Mouse (Mus musculus): ENCODE measurements at regions not wholly inside any gene's neighbourhood (a gene's known extent, or its start where the extent isn't known, plus 50 kb on each side); places are given as distances from the start of the nearest gene placed in this dataset.

- Histone ChIP-seq H3K27ac (ENCODE audit: low read length) (no peak overlapping the region), H3K4me2 (ENCODE audit: low read length) (no peak overlapping the region), H3K36me3 (ENCODE audit: control insufficient read depth, insufficient read depth) (no peaks in the 10 kb centered on the region), H3K4me3 (replicated peaks; ENCODE audit: low read length) (no peak overlapping the region), H3K9ac (replicated peaks; ENCODE audit: low read depth, low read length) (no peak overlapping the region), H3K4me1 (replicated peaks; ENCODE audit: control insufficient read depth, insufficient read depth, low read length) (no peaks in the 10 kb centered on the region), H3K9me3 (ENCODE audit: control insufficient read depth, low read length) (no peaks in the 10 kb centered on the region), H3K27me3 (replicated peaks; ENCODE audit: control insufficient read depth, insufficient read depth, low read length) (no peaks in the 10 kb centered on the region)
- no peak for ATAC-seq
- WGBS = 82% methylated on average over 1 of the region's 1 CpGs
Observed at GRCm38 (mm10) chr5:12209631-12210030, 173.6 kb upstream of the Sema3d start.

GRCm38 (mm10) chr5:12213448-12213847 lies 169.7 kb upstream of the Sema3d start:
- H3K36me3 ChIP-seq (ENCODE audit: control insufficient read depth, insufficient read depth) = no peaks in the 10 kb centered on the region
- no peak overlapping the region for H3K9ac ChIP-seq (replicated peaks; ENCODE audit: low read depth, low read length)
- no peaks in the 10 kb centered on the region for H3K27me3 ChIP-seq (replicated peaks; ENCODE audit: control insufficient read depth, insufficient read depth, low read length)
- 88% methylated on average over 3 of the region's 3 CpGs for WGBS
- no peak overlapping the region for H3K4me2 ChIP-seq (ENCODE audit: low read length)
- ATAC-seq = no peak
- H3K9me3 ChIP-seq (ENCODE audit: control insufficient read depth, low read length) = no peaks in the 10 kb centered on the region
- H3K27ac ChIP-seq (ENCODE audit: low read length) = no peak overlapping the region
- no peaks in the 10 kb centered on the region for H3K4me1 ChIP-seq (replicated peaks; ENCODE audit: control insufficient read depth, insufficient read depth, low read length)
- H3K4me3 ChIP-seq (replicated peaks; ENCODE audit: low read length) = no peak overlapping the region

GRCm38 (mm10) chr5:12219424-12220107 lies 163.6 kb upstream of the Sema3d start:
- no peaks in the 10 kb centered on the region for H3K4me1 ChIP-seq (replicated peaks; ENCODE audit: control insufficient read depth, insufficient read depth, low read length)
- H3K4me2 ChIP-seq (ENCODE audit: low read length) = no peak overlapping the region
- no peaks in the 10 kb centered on the region for H3K27me3 ChIP-seq (replicated peaks; ENCODE audit: control insufficient read depth, insufficient read depth, low read length)
- no peak overlapping the region for H3K9ac ChIP-seq (replicated peaks; ENCODE audit: low read depth, low read length)
- H3K27ac ChIP-seq (ENCODE audit: low read length) = no peak overlapping the region
- no peaks in the 10 kb centered on the region for H3K36me3 ChIP-seq (ENCODE audit: control insufficient read depth, insufficient read depth)
- H3K4me3 ChIP-seq (replicated peaks; ENCODE audit: low read length) = no peak overlapping the region
- no peaks in the 10 kb centered on the region for H3K9me3 ChIP-seq (ENCODE audit: control insufficient read depth, low read length)
- WGBS = 88% methylated on average over 2 of the region's 2 CpGs
- no peak for ATAC-seq

DNA sequence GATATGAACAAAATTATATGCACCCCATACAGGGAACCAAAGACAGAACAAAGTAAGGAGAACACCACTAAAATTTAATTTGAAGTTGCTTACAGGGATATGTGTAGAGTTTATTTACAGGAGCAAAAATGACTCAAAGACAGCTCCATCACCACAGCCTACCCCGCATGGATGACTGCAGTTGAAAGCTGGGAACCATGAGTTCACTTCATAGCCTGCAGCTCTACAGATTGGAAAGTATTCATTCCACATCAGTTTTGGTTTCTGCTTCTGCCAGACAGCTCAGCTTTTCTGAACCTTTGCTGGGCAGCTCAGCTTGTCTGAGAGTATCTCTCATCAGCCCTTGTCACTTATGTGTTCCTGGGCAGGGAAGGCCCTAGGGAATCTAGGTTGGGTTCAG lies 160.6 kb upstream of the Sema3d start:
- H3K27me3 ChIP-seq (replicated peaks; ENCODE audit: control insufficient read depth, insufficient read depth, low read length) = no peaks in the 10 kb centered on the region
- no peak overlapping the region for H3K9ac ChIP-seq (replicated peaks; ENCODE audit: low read depth, low read length)
- no peak overlapping the region for H3K4me3 ChIP-seq (replicated peaks; ENCODE audit: low read length)
- no peaks in the 10 kb centered on the region for H3K4me1 ChIP-seq (replicated peaks; ENCODE audit: control insufficient read depth, insufficient read depth, low read length)
- no peaks in the 10 kb centered on the region for H3K9me3 ChIP-seq (ENCODE audit: control insufficient read depth, low read length)
- H3K4me2 ChIP-seq (ENCODE audit: low read length) = no peak overlapping the region
- no peak for ATAC-seq
- H3K27ac ChIP-seq (ENCODE audit: low read length) = no peak overlapping the region
- no peaks in the 10 kb centered on the region for H3K36me3 ChIP-seq (ENCODE audit: control insufficient read depth, insufficient read depth)
- 88% methylated on average over 1 of the region's 1 CpGs for WGBS

DNA sequence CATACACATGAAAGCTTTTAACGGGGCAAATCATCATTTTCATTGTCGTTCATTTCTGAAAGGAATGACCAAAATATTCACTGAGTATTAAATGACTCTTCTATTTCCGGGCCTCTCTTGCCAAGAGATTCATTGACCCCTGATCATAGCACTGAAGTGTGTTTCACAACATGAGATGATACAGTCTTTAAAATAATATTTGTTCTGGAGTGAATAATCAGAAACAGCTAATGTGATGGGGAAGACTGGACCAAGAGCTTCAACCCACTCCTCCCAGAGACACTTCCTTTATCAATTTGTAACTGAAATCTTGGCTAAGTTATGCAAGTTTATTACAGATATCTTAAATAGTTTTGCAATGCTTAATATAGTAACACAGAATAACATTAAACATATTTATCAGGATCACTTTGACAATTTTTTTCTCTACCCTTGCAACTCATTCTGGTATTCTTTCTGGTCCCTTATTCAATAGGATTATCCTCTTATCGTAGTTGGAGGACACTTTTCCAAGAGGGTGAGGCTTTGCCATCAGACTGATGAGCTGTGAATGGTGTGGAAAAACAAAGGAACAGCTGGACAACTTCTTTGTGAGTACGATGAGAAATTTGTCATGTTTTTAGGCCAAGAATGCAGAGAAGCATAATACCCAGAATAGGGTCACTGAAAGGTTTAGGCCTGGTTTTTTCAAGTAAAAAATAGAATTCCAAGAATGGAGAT lies 149.6 kb upstream of the Sema3d start:
- ATAC-seq = no peak
- Histone ChIP-seq H3K4me1 (replicated peaks; ENCODE audit: control insufficient read depth, insufficient read depth, low read length) (no peaks in the 10 kb centered on the region), H3K27me3 (replicated peaks; ENCODE audit: control insufficient read depth, insufficient read depth, low read length) (no peaks in the 10 kb centered on the region), H3K9me3 (ENCODE audit: control insufficient read depth, low read length) (no peaks in the 10 kb centered on the region), H3K27ac (ENCODE audit: low read length) (no peak overlapping the region), H3K4me3 (replicated peaks; ENCODE audit: low read length) (no peak overlapping the region), H3K4me2 (ENCODE audit: low read length) (no peak overlapping the region), H3K9ac (replicated peaks; ENCODE audit: low read depth, low read length) (no peak overlapping the region), H3K36me3 (ENCODE audit: control insufficient read depth, insufficient read depth) (no peaks in the 10 kb centered on the region)
- 65% methylated on average over 5 of the region's 5 CpGs for WGBS

DNA sequence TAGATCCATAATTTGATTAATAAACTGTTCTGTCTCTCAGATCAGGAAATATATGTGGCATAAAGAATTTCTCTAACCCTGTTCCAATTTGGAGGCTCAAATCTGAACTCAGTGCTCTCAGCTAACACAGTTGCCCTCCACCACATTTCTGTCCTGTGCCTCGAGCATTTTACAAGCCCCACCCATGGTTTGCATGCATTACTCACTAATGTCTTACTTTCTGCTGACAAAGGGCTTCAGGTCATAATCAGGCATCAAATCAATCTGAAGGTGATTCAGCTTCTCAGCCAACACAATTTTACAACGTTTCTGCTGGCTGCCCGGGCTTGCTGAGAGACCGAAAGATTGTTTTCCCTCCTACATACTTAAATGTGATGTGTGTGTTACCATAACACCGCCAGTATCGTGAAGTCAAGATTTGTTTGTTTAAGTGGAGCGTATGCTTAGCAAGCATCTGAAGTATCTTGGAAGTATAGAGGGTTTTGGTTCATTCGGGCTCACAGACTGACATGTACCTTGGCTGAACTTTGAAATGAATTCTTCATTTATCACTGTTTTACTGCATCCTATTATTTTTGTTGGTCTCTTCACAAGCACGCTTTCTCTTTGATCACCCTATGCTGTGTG lies 139.9 kb upstream of the Sema3d start:
- Histone ChIP-seq H3K9ac (replicated peaks; ENCODE audit: low read depth, low read length) (no peak overlapping the region), H3K4me3 (replicated peaks; ENCODE audit: low read length) (no peak overlapping the region), H3K9me3 (ENCODE audit: control insufficient read depth, low read length) (no peaks in the 10 kb centered on the region), H3K4me1 (replicated peaks; ENCODE audit: control insufficient read depth, insufficient read depth, low read length) (no peaks in the 10 kb centered on the region), H3K36me3 (ENCODE audit: control insufficient read depth, insufficient read depth) (no peaks in the 10 kb centered on the region), H3K27ac (ENCODE audit: low read length) (no peak overlapping the region), H3K4me2 (ENCODE audit: low read length) (no peak overlapping the region), H3K27me3 (replicated peaks; ENCODE audit: control insufficient read depth, insufficient read depth, low read length) (no peaks in the 10 kb centered on the region)
- no peak for ATAC-seq
- 82% methylated on average over 9 of the region's 9 CpGs for WGBS

GRCm38 (mm10) chr5:12293685-12294084 lies 89.5 kb upstream of the Sema3d start:
- no peaks in the 10 kb centered on the region for H3K36me3 ChIP-seq (ENCODE audit: control insufficient read depth, insufficient read depth)
- no peak overlapping the region for H3K4me3 ChIP-seq (replicated peaks; ENCODE audit: low read length)
- H3K4me1 ChIP-seq (replicated peaks; ENCODE audit: control insufficient read depth, insufficient read depth, low read length) = no peaks in the 10 kb centered on the region
- no peak overlapping the region for H3K9ac ChIP-seq (replicated peaks; ENCODE audit: low read depth, low read length)
- H3K9me3 ChIP-seq (ENCODE audit: control insufficient read depth, low read length) = no peaks in the 10 kb centered on the region
- H3K27ac ChIP-seq (ENCODE audit: low read length) = no peak overlapping the region
- H3K27me3 ChIP-seq (replicated peaks; ENCODE audit: control insufficient read depth, insufficient read depth, low read length) = no peaks in the 10 kb centered on the region
- WGBS = 43% methylated on average over 4 of the region's 4 CpGs
- no peak overlapping the region for H3K4me2 ChIP-seq (ENCODE audit: low read length)
- no peak for ATAC-seq

- H3K4me1 ChIP-seq (replicated peaks; ENCODE audit: control insufficient read depth, insufficient read depth, low read length) = no peaks in the 10 kb centered on the region
- H3K9ac ChIP-seq (replicated peaks; ENCODE audit: low read depth, low read length) = no peak overlapping the region
- WGBS = 90% methylated on average over 2 of the region's 2 CpGs
- no peaks in the 10 kb centered on the region for H3K27me3 ChIP-seq (replicated peaks; ENCODE audit: control insufficient read depth, insufficient read depth, low read length)
- no peak overlapping the region for H3K4me2 ChIP-seq (ENCODE audit: low read length)
- no peaks in the 10 kb centered on the region for H3K9me3 ChIP-seq (ENCODE audit: control insufficient read depth, low read length)
- H3K36me3 ChIP-seq (ENCODE audit: control insufficient read depth, insufficient read depth) = no peaks in the 10 kb centered on the region
- H3K27ac ChIP-seq (ENCODE audit: low read length) = no peak overlapping the region
- no peak overlapping the region for H3K4me3 ChIP-seq (replicated peaks; ENCODE audit: low read length)
- ATAC-seq = no peak
Observed at GRCm38 (mm10) chr5:12297331-12297730, 85.9 kb upstream of the Sema3d start.

DNA sequence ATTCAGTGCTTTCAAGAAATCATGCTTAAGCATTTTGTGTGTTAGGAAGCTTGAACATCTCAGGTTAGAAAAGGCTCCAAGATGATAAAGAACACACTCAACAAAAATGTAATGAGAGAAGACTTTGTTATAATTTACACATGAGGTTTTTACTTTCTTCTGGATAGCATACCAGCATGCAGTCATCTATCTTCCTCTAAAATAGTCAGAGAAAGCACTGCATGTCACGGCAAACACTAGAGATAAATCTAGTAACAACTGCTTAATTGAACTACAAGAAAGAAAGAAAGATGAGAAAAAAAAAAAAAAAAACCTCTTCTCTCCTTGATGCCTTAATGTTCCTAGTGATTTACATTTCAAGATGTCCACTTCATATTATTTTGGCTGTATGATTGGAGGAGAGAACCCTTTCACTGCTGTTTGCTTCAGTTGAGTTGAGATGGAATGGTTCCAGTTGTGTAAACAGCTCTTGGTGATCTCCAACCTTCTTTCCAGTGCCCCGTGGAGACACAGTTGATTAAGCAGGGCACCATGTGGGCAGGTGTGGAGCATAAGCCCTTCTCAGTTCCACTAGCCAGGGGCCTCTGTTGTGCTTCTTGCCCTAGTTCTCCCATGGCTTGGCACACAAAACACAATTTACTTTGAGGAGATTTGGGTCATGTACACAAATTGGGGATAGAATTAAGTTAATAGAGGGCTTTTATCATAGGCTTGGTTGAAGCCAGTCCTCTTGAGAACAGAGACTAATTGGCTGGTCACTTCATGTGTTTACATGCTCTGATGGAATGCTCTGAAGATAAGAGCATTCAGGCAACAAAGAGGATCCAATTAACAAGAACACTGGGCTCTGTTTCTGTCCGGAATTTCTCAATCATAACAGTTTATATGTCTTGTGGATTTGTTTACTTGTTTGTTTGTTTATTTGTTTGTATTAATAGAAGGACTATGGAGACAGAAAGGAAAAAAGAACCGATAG lies 81.1 kb upstream of the Sema3d start:
- no peak overlapping the region for H3K4me3 ChIP-seq (replicated peaks; ENCODE audit: low read length)
- no peak overlapping the region for H3K9ac ChIP-seq (replicated peaks; ENCODE audit: low read depth, low read length)
- no peaks in the 10 kb centered on the region for H3K36me3 ChIP-seq (ENCODE audit: control insufficient read depth, insufficient read depth)
- H3K4me1 ChIP-seq (replicated peaks; ENCODE audit: control insufficient read depth, insufficient read depth, low read length) = no peaks in the 10 kb centered on the region
- H3K27ac ChIP-seq (ENCODE audit: low read length) = no peak overlapping the region
- H3K27me3 ChIP-seq (replicated peaks; ENCODE audit: control insufficient read depth, insufficient read depth, low read length) = no peaks in the 10 kb centered on the region
- ATAC-seq = no peak
- 44% methylated on average over 4 of the region's 4 CpGs for whole genome bisulfite sequencing
- H3K9me3 ChIP-seq (ENCODE audit: control insufficient read depth, low read length) = no peaks in the 10 kb centered on the region
- no peak overlapping the region for H3K4me2 ChIP-seq (ENCODE audit: low read length)

Data from forebrain, embryonic 16.5 days (tissue).